Mouse (Mus musculus) heart, postnatal 14 days (tissue): ENCODE measurements around the gene Cox5a. TPM values are rescaled to one million over a fixed set of nuclear protein-coding genes. Genes with fewer than 3 reads are reported as not detected.

Experiments used
- DNase-seq, 2 experiments: peaks; one replicate each; pipeline ENCODE4 v3.0.0; 2021 to 2022
- intact Hi-C: fragments of 180-260 bp; cut with DNase I; formaldehyde crosslinking; loops from one replicate; pipeline ENCODE4 v1.15.1; 2025
- total RNA-seq, 2 experiments: library from RNA; stranded (reverse); gene quantifications; 2 replicates each; pipeline ENCODE4 v1.2.3; 2021

The Cox5a gene
- total RNA-seq, 2 experiments from 2014 or later = 2,287 to 2,318 TPM

DNA sequence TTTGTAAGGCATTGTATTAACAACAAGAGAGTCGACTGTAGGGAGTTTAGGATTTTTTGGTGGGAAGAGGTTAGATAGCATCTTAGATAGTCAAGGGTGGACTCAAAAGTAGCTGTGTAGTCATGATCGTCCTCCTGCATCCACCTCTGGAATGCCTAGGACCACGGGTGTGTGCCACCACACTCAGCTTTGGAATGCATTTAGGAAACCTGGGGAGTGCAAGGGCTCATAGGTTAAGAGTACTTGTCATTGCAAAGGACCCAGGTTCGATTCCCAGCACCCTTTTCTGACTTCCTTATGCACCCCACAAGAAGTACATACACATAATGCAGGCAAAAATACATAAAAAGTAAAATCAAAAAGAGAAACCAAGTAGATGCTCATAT, 1.8 kb downstream of the Cox5a start:
- intact Hi-C loops = loop anchor here (2.0 kb wide), 1 partner anchor 132 kb away; no protein-coding TSS in a partner anchor
- DNase-seq = no peak

DNA sequence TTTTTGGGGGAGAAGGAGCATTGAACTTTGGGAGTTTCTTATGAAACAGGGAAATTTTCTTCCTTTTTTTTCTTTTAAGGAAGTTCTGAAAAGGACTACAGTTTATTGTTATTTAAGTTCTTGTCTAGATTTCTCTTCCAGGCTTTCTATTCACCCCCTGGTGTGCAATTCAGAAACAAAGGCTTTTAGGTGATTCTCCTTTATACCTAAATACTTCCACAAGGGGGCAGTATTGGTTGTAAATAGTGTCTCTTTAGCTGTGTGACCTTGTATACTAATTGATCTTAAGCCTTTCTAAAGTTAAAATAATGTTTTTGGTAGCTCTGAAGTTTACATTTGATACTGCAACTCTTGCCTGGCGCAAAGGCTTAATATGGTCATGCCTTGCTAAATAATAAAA, 2.7 kb downstream of the Cox5a start:
- DNase-seq = no peak
- intact Hi-C loops = loop anchor here (2.0 kb wide), 1 partner anchor 131 kb away; no protein-coding TSS in a partner anchor

DNA sequence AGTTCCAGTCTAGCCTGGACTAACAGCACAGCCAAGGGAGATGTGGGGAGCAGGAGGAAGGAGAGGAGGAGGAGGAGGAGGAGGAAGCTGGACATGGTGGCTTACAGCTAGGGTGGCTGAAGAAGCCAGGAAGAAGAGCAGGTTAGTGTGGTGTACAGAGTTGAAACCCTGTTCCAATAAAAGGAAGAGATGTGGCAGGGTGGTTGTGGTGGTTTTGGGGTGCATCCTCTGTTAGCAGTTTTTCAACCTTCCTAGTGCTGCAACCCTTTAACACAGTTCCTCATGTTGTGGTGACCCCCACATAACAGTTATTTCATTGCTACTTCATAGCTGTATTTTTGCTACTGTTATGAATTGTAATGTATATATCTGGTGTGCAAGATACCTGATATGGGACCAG, 3.4 kb downstream of the Cox5a start:
- intact Hi-C loops = no loop called here
- no peak for DNase-seq

DNA sequence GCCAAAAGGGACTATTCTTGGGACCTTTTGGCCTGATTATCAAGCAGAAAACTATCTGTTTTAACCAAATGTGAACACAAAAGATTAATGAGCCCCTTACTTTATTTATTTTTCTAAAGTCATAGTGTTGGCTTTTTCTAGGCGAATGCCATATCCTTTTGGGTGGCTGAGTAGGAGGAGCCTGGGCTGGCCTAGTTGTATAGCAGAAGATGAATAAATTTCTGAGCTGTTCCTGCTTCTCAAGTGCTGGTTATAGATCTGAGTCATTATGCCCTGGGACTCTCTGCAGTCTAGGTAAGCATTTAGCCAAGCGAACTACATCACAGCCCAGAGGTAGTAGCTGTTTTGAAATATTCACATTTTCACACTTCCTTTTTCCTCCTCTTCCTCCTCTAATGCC, 4.4 kb downstream of the Cox5a start:
- intact Hi-C loops = no loop called here

DNA sequence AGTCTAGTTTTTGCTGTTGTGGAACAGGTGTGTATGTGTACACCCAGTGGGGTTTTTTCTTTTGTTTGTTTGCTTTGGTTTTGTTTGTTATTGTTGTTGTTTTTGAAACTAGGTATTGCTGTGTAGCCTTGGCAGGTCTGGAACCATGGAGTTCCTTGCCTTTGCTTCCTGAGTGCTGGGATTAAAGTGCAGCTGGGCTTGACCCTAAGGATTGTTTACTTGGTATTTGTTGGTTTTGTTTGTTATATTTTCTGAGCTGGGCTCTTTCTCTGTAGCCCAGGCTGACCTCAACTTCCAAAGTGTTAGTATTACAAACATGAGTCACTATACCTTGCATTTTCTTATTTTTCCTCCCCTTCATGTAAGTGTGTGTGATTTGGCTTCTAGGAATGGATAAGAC, 5.4 kb downstream of the Cox5a start:
- DNase-seq = no peak
- intact Hi-C loops = no loop called here

More for the DNA sequence above, 4.4 kb downstream of the Cox5a start:
- DNase-seq = no peak

DNA sequence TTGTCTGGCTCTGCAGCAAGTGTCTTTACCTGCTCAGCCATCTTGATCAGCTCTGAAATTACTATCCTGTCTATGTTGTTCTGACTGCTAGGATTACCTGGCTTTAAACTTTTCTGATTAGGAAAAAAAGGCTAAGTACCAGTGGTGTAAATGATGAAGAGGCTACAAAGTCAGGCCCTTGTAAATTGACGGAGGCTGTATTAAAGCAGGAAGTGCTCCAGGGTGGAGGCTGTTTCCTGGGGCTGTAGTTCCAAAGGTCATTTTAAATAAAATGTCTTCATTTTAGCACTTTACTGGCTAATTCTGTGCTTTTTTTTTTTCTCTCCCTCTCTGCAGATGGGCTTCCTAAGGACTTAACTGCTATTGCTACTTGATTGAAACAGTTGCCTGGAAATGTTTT, 10.9 kb downstream of the Cox5a start:
- intact Hi-C loops = no loop called here
- DNase-seq = no peak

DNA sequence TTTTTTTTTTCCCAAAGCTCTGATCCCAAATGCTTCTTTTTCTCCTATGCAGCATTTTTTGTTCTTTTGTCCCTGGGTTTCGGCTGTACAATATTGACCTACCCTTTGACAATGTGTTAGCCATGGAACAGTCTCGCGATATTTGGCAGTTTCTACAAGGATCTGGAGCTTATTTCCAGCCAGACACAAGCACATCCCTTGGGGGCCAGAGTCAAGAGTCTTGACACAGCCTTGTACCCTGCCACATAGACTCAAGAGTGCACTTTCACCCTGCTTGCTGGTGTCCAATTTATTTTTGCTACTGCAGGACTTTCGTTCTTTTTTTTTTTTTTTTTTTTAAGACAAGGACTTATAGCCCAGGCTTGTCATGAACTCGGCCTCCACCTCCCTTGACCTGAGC, 15.3 kb downstream of the Cox5a start:
- intact Hi-C loops = no loop called here
- DNase-seq = no peak

DNA sequence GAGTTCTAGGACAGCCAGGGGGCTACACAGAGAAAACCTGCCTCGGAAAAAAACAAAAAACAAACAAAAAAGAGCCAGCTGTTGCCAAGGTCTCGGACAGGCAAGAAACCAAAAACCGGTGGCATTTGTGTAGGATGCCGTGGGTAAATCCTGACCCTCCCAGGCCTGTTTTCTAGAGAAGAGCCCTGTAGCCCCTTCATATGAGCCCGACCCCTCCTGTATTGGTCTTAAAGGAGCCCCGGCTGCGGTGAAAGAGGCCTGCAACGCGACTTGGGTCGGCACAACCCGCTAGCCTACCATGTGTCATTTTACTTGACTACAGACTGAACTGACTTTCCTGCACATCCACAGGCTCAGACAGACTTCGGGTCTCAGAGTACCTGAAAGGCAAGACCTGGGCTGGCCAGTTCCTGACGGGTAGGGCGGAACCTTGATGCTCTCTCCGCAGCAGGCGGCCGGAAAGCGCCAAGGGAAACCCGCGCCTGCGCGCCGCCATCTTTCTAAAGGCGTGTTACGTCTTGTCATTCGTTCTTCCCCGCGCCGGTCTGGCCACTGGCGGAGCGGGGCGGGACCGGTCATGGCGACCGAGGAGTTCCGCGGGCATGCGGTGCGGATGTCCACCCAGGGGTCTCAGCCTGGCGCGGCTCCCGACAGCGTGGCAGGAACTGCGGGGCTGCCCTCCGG, 16.1 kb downstream of the Cox5a start, which contains the start of gene Fam219b:
Gene Fam219b (plus strand): TSS at position 485 of the 684 bp plus-strand sequence.
- DNase-seq = peak; percentile 90 to 93
- intact Hi-C loops = no loop called here

DNA sequence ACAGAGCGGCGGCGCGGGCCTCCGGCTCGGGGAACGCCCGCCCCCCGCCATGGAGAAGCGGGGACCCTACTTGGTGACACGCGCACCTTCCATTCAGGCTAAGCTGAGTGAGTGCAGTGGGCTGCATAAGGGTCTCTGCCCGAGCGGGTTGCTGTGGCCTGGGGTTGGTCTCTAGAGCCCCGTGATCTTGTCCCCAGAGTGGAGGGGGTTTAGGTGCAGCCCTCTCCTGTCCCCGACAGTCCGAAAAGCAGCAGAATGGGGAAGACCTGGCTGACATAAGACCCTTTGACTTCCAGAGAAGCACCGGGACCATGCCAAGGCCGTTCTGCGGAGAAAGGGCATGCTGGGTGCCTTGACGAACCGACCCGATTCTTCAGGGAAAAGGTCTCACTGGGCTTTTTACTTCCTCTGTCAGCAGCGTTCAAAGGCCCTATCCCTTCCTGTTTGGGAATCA, 16.7 kb downstream of the Cox5a start:
- no peak for DNase-seq
- intact Hi-C loops = loop anchor here (2.0 kb wide), 1 partner anchor 117 kb away; no protein-coding TSS in a partner anchor

DNA sequence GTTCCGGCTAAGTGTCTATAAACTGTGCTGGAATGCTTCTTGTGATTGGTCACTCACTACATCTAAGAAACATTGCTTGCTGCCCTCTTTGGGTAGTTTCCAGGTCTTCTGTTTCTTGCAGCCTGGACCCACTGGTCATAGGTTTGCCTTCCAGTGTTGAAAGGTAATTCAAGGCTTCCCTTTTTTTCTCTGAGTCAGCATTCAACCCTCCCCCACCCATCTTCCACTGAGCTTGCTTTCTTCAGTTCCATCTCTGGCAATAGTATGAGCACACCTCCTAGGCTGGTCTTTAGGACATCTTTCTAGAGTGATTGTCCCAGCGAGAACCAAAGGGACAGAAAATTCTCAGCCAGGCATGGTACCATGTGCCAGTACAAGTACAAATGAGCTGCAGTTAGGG, 18.5 kb downstream of the Cox5a start:
- intact Hi-C loops = loop anchor here (2.0 kb wide), 1 partner anchor 115 kb away; no protein-coding TSS in a partner anchor
- DNase-seq = no peak

DNA sequence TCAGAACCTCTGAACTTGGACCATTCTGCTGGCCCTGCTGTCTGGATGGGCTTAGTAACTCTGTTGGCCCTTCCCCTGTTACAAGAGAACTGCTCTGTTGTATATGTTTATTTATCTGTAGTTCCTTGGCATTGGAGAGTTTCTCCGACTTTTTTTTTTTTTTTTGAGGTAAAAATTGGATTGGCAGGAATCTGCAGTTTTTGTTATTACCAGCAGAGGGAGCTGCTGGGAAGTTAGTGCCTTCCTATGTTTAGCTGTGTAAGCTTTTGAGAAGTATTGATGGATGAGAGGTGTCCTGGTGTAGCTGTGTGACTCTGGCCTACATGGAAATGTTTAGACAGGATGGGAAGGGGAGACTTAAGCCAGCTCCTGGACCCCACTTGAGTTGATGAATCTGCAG, 20.2 kb downstream of the Cox5a start:
- intact Hi-C loops = loop anchor here (5.0 to 10.0 kb wide), 2 partner anchors 86 to 213 kb away; no protein-coding TSS in a partner anchor
- DNase-seq = peak; percentile 49 to 65

DNA sequence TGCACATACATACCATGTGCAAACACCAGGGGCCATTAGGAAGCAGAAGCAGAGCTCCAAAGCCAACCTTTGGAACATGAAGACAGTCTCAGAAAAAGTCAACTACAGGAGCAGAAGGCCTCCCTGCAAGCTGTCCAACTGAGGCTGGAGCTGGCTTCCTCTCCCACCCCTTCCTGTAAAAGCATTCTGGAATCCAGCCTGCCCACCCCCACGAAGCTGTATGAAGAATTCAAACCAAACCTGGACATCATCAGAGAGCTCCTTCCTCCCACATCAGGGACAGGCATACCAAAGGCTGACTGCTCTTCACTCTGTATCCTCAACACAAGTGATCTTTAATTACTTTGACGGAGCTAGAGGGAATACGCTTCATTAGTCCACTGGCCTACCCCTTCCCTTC, 22.9 kb downstream of the Cox5a start:
- no peak for DNase-seq
- intact Hi-C loops = loop anchor here (5.0 to 10.0 kb wide), 2 partner anchors 83 to 211 kb away; no protein-coding TSS in a partner anchor

DNA sequence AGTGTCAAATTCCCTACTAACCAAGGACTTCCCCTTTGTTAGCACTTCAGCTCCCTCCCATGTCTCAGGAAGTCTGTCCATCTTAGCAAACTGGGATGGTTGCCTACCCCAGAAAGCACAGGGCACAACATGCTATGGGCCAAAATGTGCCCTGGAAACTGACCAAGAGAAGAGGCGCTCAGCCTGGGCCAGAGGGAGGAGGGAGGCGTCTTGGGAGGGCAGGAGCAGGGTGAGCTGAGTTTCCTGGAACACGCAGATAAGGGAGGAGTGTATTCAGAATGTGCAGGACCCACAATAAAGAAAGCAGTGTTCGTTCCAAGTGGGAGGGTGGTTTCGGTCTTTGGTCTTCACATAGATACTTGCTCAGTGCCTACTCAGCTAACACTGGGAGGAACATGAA, 26.2 kb downstream of the Cox5a start:
- peak; percentile 52 to 60 for DNase-seq
- intact Hi-C loops = loop anchor here (10.0 kb wide), 1 partner anchor 208 kb away; no protein-coding TSS in a partner anchor

DNA sequence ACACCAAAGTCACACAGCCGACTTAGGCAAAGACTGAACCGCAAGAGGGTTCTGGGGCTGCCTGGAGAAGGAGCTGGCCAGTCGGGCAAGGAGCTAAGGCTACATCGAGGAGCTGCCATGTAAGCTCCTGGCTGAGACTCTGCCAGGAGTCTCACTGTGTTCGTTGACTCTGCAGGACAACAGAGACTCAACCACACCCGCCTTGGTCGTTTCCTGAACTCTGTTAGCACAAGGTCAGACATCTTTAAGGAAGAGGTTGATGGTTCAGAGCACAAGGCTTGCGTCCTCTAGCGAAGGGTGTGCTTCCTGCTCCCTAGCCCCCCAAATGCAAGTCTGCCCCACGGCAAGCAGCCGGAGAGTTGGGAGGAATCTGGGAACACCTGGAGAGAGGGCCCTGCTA, 26.8 kb downstream of the Cox5a start:
- no peak for DNase-seq
- intact Hi-C loops = loop anchor here (10.0 kb wide), 1 partner anchor 207 kb away; no protein-coding TSS in a partner anchor

DNA sequence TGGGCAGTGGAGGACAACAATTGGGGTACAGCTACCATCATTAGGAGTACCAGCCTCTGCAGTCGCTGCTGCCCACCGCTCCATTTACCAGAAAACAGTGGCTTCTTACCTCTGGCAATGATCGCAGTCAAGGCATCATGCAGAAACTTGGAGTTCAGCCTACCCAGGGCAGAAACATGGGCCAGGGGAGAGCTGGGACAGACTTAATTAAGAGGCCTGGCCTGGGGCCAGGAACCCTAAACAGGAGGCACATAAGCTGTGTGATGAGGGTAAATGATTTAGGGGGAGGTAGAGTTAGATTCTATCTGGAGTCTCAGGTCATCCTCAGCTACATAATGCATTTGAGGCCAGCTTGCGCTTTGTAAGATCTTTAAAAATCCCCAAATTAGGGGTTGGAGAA, 28.1 kb downstream of the Cox5a start:
- peak; percentile 38 to 40 for DNase-seq
- intact Hi-C loops = loop anchor here (10.0 kb wide), 1 partner anchor 206 kb away; no protein-coding TSS in a partner anchor

DNA sequence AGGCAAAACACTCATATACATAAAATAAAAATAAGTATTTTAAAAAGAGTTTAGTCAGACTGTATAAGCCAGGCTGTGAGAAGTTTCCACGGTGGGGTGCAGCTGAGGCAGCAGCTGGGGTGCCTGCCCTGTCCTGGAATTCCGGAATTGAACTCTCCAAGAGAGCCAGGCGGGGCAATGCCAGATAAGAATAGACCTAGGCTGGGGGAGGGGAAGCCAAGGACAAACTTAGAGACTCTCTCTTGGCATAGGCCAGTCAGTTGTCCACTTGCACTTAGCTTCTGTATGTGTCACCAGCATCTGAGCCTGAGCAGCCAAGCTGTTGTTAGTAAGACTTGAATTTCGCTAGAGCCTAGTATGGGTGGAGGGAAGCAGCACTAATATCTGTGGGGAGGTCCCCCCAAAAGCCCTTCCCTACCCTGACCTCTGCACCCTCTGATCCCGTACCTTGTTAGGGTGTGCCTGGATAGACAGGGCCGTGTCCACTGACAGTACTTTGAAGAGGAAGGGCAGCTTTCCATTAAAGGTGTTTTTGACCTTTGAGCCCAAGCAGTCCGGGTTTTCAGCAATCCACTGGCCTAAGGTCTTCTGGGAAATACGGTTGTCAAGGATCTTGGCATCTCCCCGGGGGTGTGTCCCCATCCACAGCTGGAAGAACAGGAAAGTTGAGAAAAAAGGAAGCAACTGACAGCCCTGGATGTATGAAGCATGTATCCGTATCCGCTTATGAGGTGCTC, 29.2 kb downstream of the Cox5a start:
- DNase-seq = peak; percentile 56 to 72

DNA sequence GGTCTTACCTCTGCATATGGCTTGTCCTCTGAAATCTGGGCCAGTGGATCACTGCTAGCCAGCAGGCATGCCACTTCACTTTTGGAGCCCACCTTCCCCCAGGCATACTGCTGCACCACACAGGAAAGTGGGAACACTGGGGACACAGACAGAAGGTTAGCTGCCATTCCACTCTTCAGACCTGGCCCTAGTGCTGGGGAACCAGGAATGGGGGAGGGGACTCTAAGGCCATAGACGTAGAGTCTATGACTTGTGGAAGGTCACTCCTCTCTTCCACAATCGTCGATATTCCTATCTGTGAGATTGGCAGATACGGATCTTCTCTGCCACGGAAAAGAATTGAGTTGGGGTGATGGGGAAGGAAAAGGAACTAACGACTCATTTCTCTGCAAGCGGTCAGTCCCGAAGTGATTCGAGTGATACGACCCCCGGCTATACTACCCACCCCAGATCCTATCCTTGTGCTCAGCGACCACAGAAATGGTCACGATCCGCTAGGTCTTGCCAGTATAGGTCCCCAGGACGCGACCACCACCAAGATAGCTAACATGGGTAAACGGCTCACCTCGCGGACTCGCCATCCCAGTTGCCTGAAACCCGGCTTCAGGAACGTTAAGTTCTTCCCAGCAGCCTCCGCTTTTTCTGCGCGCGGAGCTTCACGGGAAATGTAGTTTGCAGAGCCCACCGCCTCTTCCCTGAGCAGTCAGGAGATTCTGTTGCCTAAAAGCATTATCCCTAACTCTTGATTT, 31.2 kb downstream of the Cox5a start, which contains the start of gene Mpi:
Gene Mpi (minus strand): TSS at position 625 of the 749 bp plus-strand sequence.
- intact Hi-C loops = loop anchor here (5.0 kb wide), 1 partner anchor 35 kb away; the partner anchor contains the start of gene Ulk3
- DNase-seq = peak; percentile 71 to 80

More for the DNA sequence above, 29.2 kb downstream of the Cox5a start:
- intact Hi-C loops = loop anchor here (5.0 kb wide), 1 partner anchor 37 kb away; the partner anchor contains the start of gene Ulk3

DNA sequence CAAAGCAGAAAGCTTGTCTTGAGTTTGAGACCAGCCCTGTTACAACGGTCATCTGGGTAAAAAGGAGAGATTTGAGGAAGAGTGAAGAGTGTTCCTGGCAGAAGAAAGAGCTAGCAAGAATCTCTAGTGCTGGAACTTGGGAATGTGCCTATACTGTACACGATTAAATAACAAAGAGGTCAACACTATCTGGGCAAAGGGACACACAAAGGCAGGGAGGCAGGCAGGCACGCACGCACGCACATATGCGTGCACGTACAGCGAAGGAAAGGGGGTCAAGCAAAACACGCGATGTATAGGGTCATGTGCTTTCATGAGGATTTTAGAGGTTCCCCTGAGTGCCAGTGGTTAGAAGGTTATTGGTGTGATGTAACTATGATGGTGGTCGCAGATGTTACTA, 32.0 kb downstream of the Cox5a start:
- DNase-seq = no peak
- intact Hi-C loops = loop anchor here (5.0 kb wide), 1 partner anchor 34 kb away; the partner anchor contains the start of gene Ulk3

DNA sequence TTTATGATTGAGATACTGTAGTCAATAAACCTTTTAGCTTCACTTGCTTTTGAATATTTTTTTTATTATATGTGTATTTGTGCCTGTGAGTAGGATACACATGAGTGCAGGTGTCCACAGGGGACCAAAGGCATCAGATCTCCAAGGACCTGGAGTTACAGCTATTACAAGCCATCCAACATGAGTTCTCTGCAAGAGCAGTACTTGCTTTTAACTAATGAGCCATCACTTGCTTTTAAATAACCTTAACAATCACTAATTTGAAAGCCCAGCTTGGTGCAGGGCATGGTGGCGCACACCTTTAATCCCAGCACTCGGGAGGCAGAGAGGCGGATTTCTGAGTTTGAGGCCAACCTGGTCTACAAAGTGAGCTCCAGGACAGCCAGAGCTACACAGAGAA, 33.7 kb downstream of the Cox5a start:
- no peak for DNase-seq
- intact Hi-C loops = loop anchor here (5.0 kb wide), 1 partner anchor 33 kb away; the partner anchor contains the start of gene Ulk3

DNA sequence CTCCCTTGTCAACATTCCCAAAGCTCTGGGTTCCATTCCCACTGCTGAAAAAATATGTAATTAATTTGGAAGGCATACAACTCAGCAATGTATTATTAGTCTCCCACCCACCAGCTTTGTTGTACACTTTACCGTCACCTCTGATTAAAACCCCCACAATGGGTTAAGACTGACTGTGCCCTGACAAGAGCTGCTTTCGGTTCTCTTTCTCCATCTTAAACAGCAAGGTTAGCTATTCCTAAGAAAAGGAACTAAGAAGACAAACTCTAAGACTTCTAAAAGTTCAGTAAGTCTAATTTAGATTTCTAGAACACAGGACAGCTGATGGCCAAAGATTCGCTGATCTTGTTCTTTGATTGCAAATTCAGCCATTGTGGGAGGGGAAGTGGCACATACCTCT, 36.1 kb downstream of the Cox5a start:
- DNase-seq = no peak
- intact Hi-C loops = no loop called here
